In the genomic region with DNA sequence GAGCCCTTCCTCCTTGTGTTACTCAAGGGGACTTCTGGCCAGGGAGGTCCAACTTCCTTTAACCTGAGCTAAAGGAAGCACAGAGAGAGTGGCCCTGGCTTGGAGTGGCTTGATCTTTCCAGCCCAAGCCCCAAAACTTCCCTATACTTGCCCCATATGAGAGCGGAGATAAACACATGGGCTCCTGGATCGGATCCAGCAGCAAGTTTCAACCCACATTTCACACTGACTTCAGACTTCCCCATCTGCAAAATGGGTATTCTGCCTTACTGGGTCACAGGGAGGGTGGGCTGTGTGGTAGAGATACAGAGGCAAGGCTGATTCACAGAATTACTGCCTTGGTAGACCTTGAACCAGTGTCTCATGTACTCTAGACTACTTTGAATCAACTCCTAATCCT, we compare ENCODE assay signal across 20 mouse cellular contexts. TPM values are rescaled to one million over a fixed set of nuclear protein-coding genes. Genes with fewer than 3 reads are reported as not detected.
A peak's percentile ranks its signal among the peaks of the same experiment; 100 is the strongest.
DNase-seq lines count a peak whose midpoint lies in the region; ATAC-seq and TF ChIP-seq lines count a peak whose summit lies in the region.
"Had no signal": no experiment of that assay in that cellular context is flagged by ENCODE, and none has a peak within 500 bp of the region (broad histone marks: within the 10 kb centered on the region; RNA-seq: fewer than 3 reads in every experiment).

No protein-coding gene starts in this region.

- no peak for TF ChIP-seq POLR2A in thymus, adult 2 months (IDR thresholded peaks at IDR 0.05; ENCODE audit: control insufficient read depth, extremely low read depth, insufficient read depth, low read length, poor library complexity)

- no peak for ATAC-seq in heart, embryonic 15.5 days (replicated peaks; ENCODE audit: insufficient number of reproducible peaks, insufficient read depth, low FRiP score, low read depth)
- no peak for ATAC-seq in heart, embryonic 12.5 days (ENCODE audit: insufficient number of reproducible peaks, low FRiP score)
- no peak for ATAC-seq in liver, embryonic 15.5 days (ENCODE audit: insufficient read depth)
- ATAC-seq in midbrain, embryonic 14.5 days (ENCODE audit: low FRiP score, low TSS enrichment): no peak
- ATAC-seq: intestine, embryonic 15.5 days had no signal

- 0 out of 2 replicates have a peak overlapping the region, but pooled peaks have one; percentile 24 for H3K27ac ChIP-seq in heart, embryonic 15.5 days
- no peak overlapping the region for H3K27ac ChIP-seq in heart, embryonic 12.5 days (ENCODE audit: poor library complexity, severe bottlenecking)
- H3K27ac ChIP-seq in thymus, adult 2 months (ENCODE audit: control insufficient read depth, insufficient read depth, low read length): peak overlapping the region; percentile 56; the same call in 1 of the 2 replicates
- H3K27ac ChIP-seq in liver, embryonic 15.5 days (replicated peaks): peak overlapping the region; percentile 39
- no peak overlapping the region for H3K27ac ChIP-seq in midbrain, embryonic 14.5 days (replicated peaks; ENCODE audit: low read depth, low read length)
- H3K27ac ChIP-seq: embryonic facial prominence, embryonic 15.5 days; gastrocnemius, adult 2 months; hindbrain, embryonic 15.5 days; intestine, embryonic 15.5 days; limb, embryonic 13.5 days had no signal

- no peak overlapping the region for H3K4me3 ChIP-seq in heart, embryonic 15.5 days
- no peak overlapping the region for H3K4me3 ChIP-seq in heart, embryonic 12.5 days
- no peak overlapping the region for H3K4me3 ChIP-seq in thymus, adult 2 months (ENCODE audit: control insufficient read depth, insufficient read depth, low read length)
- H3K4me3 ChIP-seq in liver, embryonic 15.5 days (replicated peaks): no peak overlapping the region
- H3K4me3 ChIP-seq in midbrain, embryonic 14.5 days (replicated peaks; ENCODE audit: low read depth, low read length): no peak overlapping the region
- H3K4me3 ChIP-seq: embryonic facial prominence, embryonic 15.5 days; gastrocnemius, adult 2 months; hindbrain, embryonic 15.5 days; intestine, embryonic 15.5 days; limb, embryonic 13.5 days had no signal

- no peaks in the 10 kb centered on the region for H3K36me3 ChIP-seq in heart, embryonic 15.5 days
- H3K36me3 ChIP-seq in heart, embryonic 12.5 days: no peaks in the 10 kb centered on the region
- no peaks in the 10 kb centered on the region for H3K36me3 ChIP-seq in thymus, adult 2 months (ENCODE audit: control insufficient read depth, insufficient read depth, low read length)
- no peaks in the 10 kb centered on the region for H3K36me3 ChIP-seq in liver, embryonic 15.5 days (replicated peaks)
- no peaks in the 10 kb centered on the region for H3K36me3 ChIP-seq in midbrain, embryonic 14.5 days (ENCODE audit: control insufficient read depth, insufficient read depth, low read length)
- H3K36me3 ChIP-seq: embryonic facial prominence, embryonic 15.5 days; hindbrain, embryonic 15.5 days; intestine, embryonic 15.5 days; limb, embryonic 13.5 days had no signal

- DNase-seq in thymus, adult 2 months: no peak
- DNase-seq in thymus, adult 18-20 months: no peak
- DNase-seq in midbrain, embryonic 14.5 days: no peak
- DNase-seq in right cerebral cortex, postnatal 4 days: no peak
- DNase-seq in adrenal gland, adult 8-10 months: no peak
- DNase-seq: cerebellum, adult 11-12 months; cerebellum, postnatal 14 days; gastrocnemius, adult 2 months; heart, postnatal 4 days; kidney, postnatal 36 days; lung, embryonic 14.5 days; right cerebral cortex, postnatal 25 days had no signal

- H3K9ac ChIP-seq in heart, embryonic 15.5 days: no peak overlapping the region
- no peak overlapping the region for H3K9ac ChIP-seq in heart, embryonic 12.5 days
- no peak overlapping the region for H3K9ac ChIP-seq in liver, embryonic 15.5 days
- no peak overlapping the region for H3K9ac ChIP-seq in midbrain, embryonic 14.5 days (replicated peaks; ENCODE audit: low read length)
- H3K9ac ChIP-seq: embryonic facial prominence, embryonic 15.5 days; hindbrain, embryonic 15.5 days; intestine, embryonic 15.5 days; limb, embryonic 13.5 days; lung, embryonic 14.5 days had no signal

- WGBS in heart, embryonic 15.5 days: 86% methylated on average over 2 of the region's 2 CpGs
- 78% methylated on average over 2 of the region's 2 CpGs for WGBS in heart, embryonic 12.5 days
- 68% methylated on average over 2 of the region's 2 CpGs for WGBS in thymus, adult 2 months
- WGBS in liver, embryonic 15.5 days (ENCODE audit: insufficient replicate concordance): 31% methylated on average over 2 of the region's 2 CpGs
- 94% methylated on average over 2 of the region's 2 CpGs for WGBS in midbrain, embryonic 14.5 days

- H3K4me2 ChIP-seq in heart, embryonic 15.5 days: no peak overlapping the region
- H3K4me2 ChIP-seq in heart, embryonic 12.5 days: no peak overlapping the region
- no peak overlapping the region for H3K4me2 ChIP-seq in liver, embryonic 15.5 days
- H3K4me2 ChIP-seq in midbrain, embryonic 14.5 days (ENCODE audit: low read length): no peak overlapping the region
- H3K4me2 ChIP-seq: embryonic facial prominence, embryonic 15.5 days; heart, embryonic 11.5 days; hindbrain, embryonic 15.5 days; intestine, embryonic 15.5 days; limb, embryonic 13.5 days; lung, embryonic 14.5 days had no signal

- H3K4me1 ChIP-seq in heart, embryonic 15.5 days (replicated peaks): peaks cover 23% of the 10 kb centered on the region
- H3K4me1 ChIP-seq in heart, embryonic 12.5 days (replicated peaks): peaks cover 34% of the 10 kb centered on the region
- peaks cover 49% of the 10 kb centered on the region for H3K4me1 ChIP-seq in thymus, adult 2 months (replicated peaks; ENCODE audit: control insufficient read depth, insufficient read depth, low read length)
- peaks cover 30% of the 10 kb centered on the region for H3K4me1 ChIP-seq in liver, embryonic 15.5 days (replicated peaks)
- peaks cover 7% of the 10 kb centered on the region; the same call in 1 of the 2 replicates for H3K4me1 ChIP-seq in midbrain, embryonic 14.5 days (ENCODE audit: control insufficient read depth, insufficient read depth, low read length)

- no peak for TF ChIP-seq CTCF in thymus, adult 2 months (IDR thresholded peaks at IDR 0.05; ENCODE audit: borderline replicate concordance, control insufficient read depth, extremely low read depth, insufficient read depth, low read length, poor library complexity)

- H3K9me3 ChIP-seq in heart, embryonic 15.5 days (replicated peaks): no peaks in the 10 kb centered on the region
- H3K9me3 ChIP-seq in heart, embryonic 12.5 days (replicated peaks): no peaks in the 10 kb centered on the region
- no peaks in the 10 kb centered on the region for H3K9me3 ChIP-seq in liver, embryonic 15.5 days (replicated peaks)
- no peaks in the 10 kb centered on the region for H3K9me3 ChIP-seq in midbrain, embryonic 14.5 days (ENCODE audit: control insufficient read depth, low read length)
- H3K9me3 ChIP-seq: embryonic facial prominence, embryonic 15.5 days; hindbrain, embryonic 15.5 days; intestine, embryonic 15.5 days; limb, embryonic 13.5 days had no signal

- peaks cover 22% of the 10 kb centered on the region for H3K27me3 ChIP-seq in heart, embryonic 15.5 days
- H3K27me3 ChIP-seq in heart, embryonic 12.5 days (replicated peaks): peaks cover 44% of the 10 kb centered on the region
- H3K27me3 ChIP-seq in thymus, adult 2 months (ENCODE audit: control insufficient read depth, insufficient read depth, low read length): no peaks in the 10 kb centered on the region
- H3K27me3 ChIP-seq in liver, embryonic 15.5 days: peaks cover 30% of the 10 kb centered on the region
- H3K27me3 ChIP-seq in midbrain, embryonic 14.5 days (ENCODE audit: control insufficient read depth, insufficient read depth, low read length): peaks cover 27% of the 10 kb centered on the region

RNA-seq across cellular contexts. Expression of a gene that starts 5.0 kb away (rescaled TPM):
- polyA plus RNA-seq in heart, embryonic 15.5 days (2015; fragmentation: Nextera tagmentation; extraction: Ambion mirVana): 1.6 and 2.5 TPM in 2 replicates
- 0.63 and 0.80 TPM in 2 replicates for polyA plus RNA-seq in heart, embryonic 12.5 days (2016; fragmentation: Nextera tagmentation; extraction: Ambion mirVana)
- polyA plus RNA-seq in thymus, adult 2 months (2012; rRNA removed): 13.1 and 16.2 TPM in 2 replicates
- polyA plus RNA-seq in liver, embryonic 15.5 days (2015; fragmentation: Nextera tagmentation; extraction: Ambion mirVana): 1.6 TPM in 2 replicates
- 0.32 and 1.1 TPM in 2 replicates for polyA plus RNA-seq in midbrain, embryonic 14.5 days (2014; fragmentation: Nextera tagmentation; extraction: Ambion mirVana)
- total RNA-seq in adrenal gland, adult 8-10 months (2022): 10 to 100 TPM in 2 of 4 experiments, 1 to 10 TPM in 2; 3.0 to 97.4 (median 38.5) TPM

RNA-seq across cellular contexts. Expression of a gene that starts 27.7 kb away (rescaled TPM):
- 121 and 126 TPM in 2 replicates for polyA plus RNA-seq in heart, embryonic 15.5 days (2015; fragmentation: Nextera tagmentation; extraction: Ambion mirVana)
- 76.4 and 81.2 TPM in 2 replicates for polyA plus RNA-seq in heart, embryonic 12.5 days (2016; fragmentation: Nextera tagmentation; extraction: Ambion mirVana)
- 79.1 and 86.2 TPM in 2 replicates for polyA plus RNA-seq in thymus, adult 2 months (2012; rRNA removed)
- 15.0 and 16.7 TPM in 2 replicates for polyA plus RNA-seq in liver, embryonic 15.5 days (2015; fragmentation: Nextera tagmentation; extraction: Ambion mirVana)
- 20.6 and 24.6 TPM in 2 replicates for polyA plus RNA-seq in midbrain, embryonic 14.5 days (2014; fragmentation: Nextera tagmentation; extraction: Ambion mirVana)
- 10 to 100 TPM; 44.8 to 81.7 (median 62.8) TPM for total RNA-seq in adrenal gland, adult 8-10 months (2022)

RNA-seq across cellular contexts. Expression of a gene that starts 56.2 kb away (rescaled TPM):
- 70.2 and 75.7 TPM in 2 replicates for polyA plus RNA-seq in heart, embryonic 15.5 days (2015; fragmentation: Nextera tagmentation; extraction: Ambion mirVana)
- polyA plus RNA-seq in heart, embryonic 12.5 days (2016; fragmentation: Nextera tagmentation; extraction: Ambion mirVana): 51.0 and 55.8 TPM in 2 replicates
- 98.1 and 113 TPM in 2 replicates for polyA plus RNA-seq in thymus, adult 2 months (2012; rRNA removed)
- polyA plus RNA-seq in liver, embryonic 15.5 days (2015; fragmentation: Nextera tagmentation; extraction: Ambion mirVana): 48.7 and 57.1 TPM in 2 replicates
- 15.3 and 22.0 TPM in 2 replicates for polyA plus RNA-seq in midbrain, embryonic 14.5 days (2014; fragmentation: Nextera tagmentation; extraction: Ambion mirVana)
- 10 to 100 TPM; 55.5 to 58.6 (median 58.0) TPM for total RNA-seq in adrenal gland, adult 8-10 months (2022)

Comparison
In these comparisons a context has a peak if more than half of its experiments do, and no peak if none do; other contexts are left out.
1. H3K27ac ChIP-seq: peak in heart, embryonic 15.5 days (single experiment), thymus, adult 2 months (single experiment) and liver, embryonic 15.5 days (single experiment); none in heart, embryonic 12.5 days (single experiment) and midbrain, embryonic 14.5 days (single experiment).